Mouse (Mus musculus): Measurements from ENCODE around the gene Tnip1. TPM values are rescaled to one million over a fixed set of nuclear protein-coding genes. Genes with fewer than 3 reads are reported as not detected.

The Tnip1 gene
- polyA plus RNA-seq (2014; fragmentation: Nextera tagmentation; extraction: Ambion mirVana), result 8.1 and 9.6 TPM in 2 replicates

DNA sequence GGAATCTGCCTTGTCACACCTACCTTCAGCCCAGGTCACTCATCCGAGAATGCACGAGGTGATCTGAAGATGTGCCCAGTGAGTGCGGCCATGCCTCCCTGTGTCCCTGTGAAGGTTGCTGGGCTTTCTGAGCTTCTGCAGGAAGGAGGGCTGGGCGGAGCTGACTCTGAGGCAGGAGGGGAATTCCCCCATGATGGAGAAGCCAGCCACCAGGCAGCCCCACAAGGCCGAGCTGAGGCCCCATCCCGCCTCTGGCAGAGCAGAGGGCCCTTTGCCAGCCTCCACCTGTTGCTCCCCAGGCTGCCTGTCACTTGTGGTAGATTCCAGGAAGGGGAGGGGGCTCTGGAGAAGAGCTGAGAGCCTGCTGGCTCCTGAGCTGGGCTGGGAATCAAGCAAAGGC is at the start of gene Tnip1:
Gene Tnip1, minus strand, starts transcription at position 108 of the 400 bp plus-strand sequence.
- Histone ChIP-seq H3K4me3 (ENCODE audit: low read depth, low read length) (no peak within 1 kb of the TSS), H3K9ac (ENCODE audit: low read length) (no peak within 1 kb of the TSS), H3K36me3 (ENCODE audit: control insufficient read depth, insufficient read depth, low read length) (no peaks in the 10 kb centered on the region), H3K9me3 (replicated peaks; ENCODE audit: control insufficient read depth, low read length) (no peaks in the 10 kb centered on the region), H3K4me1 (ENCODE audit: control insufficient read depth, insufficient read depth, low read length) (no peaks in the 10 kb centered on the region), H3K27me3 (replicated peaks; ENCODE audit: control insufficient read depth, insufficient read depth, low read length) (no peaks in the 10 kb centered on the region), H3K4me2 (ENCODE audit: low read length) (no peak within 1 kb of the TSS), H3K27ac (ENCODE audit: low read depth, low read length) (no peak within 1 kb of the TSS)
- ATAC-seq (no peak), DNase-seq (ENCODE audit: low spot score) (no peak)
- WGBS, result 43% methylated on average over 6 of the region's 6 CpGs

DNA sequence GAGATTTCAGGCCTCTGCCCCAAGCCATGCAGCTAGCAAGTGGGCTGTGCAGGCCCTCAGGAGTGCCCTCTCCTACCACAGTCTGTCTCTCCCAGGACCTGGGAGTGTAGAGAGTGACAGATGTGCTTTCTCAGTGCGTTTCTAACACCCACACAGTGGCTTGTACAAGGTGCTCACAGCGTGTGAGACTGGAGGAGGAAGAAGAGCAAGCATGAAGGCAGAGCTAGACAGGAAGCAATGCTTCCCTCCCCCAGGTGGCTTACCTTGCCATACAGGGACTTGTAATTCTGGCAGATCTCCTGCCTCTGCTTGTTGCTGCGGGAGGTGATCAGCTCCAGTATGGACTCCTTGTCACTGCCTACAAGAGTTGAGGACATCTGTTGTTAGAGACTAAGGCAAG is 48.7 kb upstream of the Tnip1 start:
- DNase-seq (ENCODE audit: low spot score) (no peak), ATAC-seq (no peak)
- no peak overlapping the region for H3K4me2 ChIP-seq (ENCODE audit: low read length)
- no peak overlapping the region for H3K4me3 ChIP-seq (ENCODE audit: low read depth, low read length)
- peaks cover 15% of the 10 kb centered on the region for H3K4me1 ChIP-seq (ENCODE audit: control insufficient read depth, insufficient read depth, low read length)
- no peak overlapping the region for H3K9ac ChIP-seq (ENCODE audit: low read length)
- no peaks in the 10 kb centered on the region for H3K27me3 ChIP-seq (replicated peaks; ENCODE audit: control insufficient read depth, insufficient read depth, low read length)
- no peak overlapping the region for H3K27ac ChIP-seq (ENCODE audit: low read depth, low read length)
- WGBS, result 90% methylated on average over 3 of the region's 3 CpGs
- H3K9me3 ChIP-seq (replicated peaks; ENCODE audit: control insufficient read depth, low read length), result no peaks in the 10 kb centered on the region
- H3K36me3 ChIP-seq (ENCODE audit: control insufficient read depth, insufficient read depth, low read length), result peaks cover 20% of the 10 kb centered on the region

GRCm38 (mm10) chr11:55008230-55008629 is 45.5 kb upstream of the Tnip1 start:
- no peaks in the 10 kb centered on the region for H3K27me3 ChIP-seq (replicated peaks; ENCODE audit: control insufficient read depth, insufficient read depth, low read length)
- DNase-seq (ENCODE audit: low spot score) (no peak), ATAC-seq (no peak)
- peaks cover 22% of the 10 kb centered on the region for H3K36me3 ChIP-seq (ENCODE audit: control insufficient read depth, insufficient read depth, low read length)
- no peaks in the 10 kb centered on the region for H3K4me1 ChIP-seq (ENCODE audit: control insufficient read depth, insufficient read depth, low read length)
- 87% methylated on average over 6 of the region's 6 CpGs for WGBS
- no peak overlapping the region for H3K4me2 ChIP-seq (ENCODE audit: low read length)
- no peak overlapping the region for H3K9ac ChIP-seq (ENCODE audit: low read length)
- no peak overlapping the region for H3K27ac ChIP-seq (ENCODE audit: low read depth, low read length)
- no peak overlapping the region for H3K4me3 ChIP-seq (ENCODE audit: low read depth, low read length)
- no peaks in the 10 kb centered on the region for H3K9me3 ChIP-seq (replicated peaks; ENCODE audit: control insufficient read depth, low read length)

GRCm38 (mm10) chr11:55005684-55006083 is 43.0 kb upstream of the Tnip1 start:
- Histone ChIP-seq H3K4me1 (ENCODE audit: control insufficient read depth, insufficient read depth, low read length) (no peaks in the 10 kb centered on the region), H3K4me3 (ENCODE audit: low read depth, low read length) (no peak overlapping the region), H3K27ac (ENCODE audit: low read depth, low read length) (no peak overlapping the region), H3K27me3 (replicated peaks; ENCODE audit: control insufficient read depth, insufficient read depth, low read length) (no peaks in the 10 kb centered on the region), H3K9ac (ENCODE audit: low read length) (no peak overlapping the region), H3K4me2 (ENCODE audit: low read length) (no peak overlapping the region), H3K9me3 (replicated peaks; ENCODE audit: control insufficient read depth, low read length) (no peaks in the 10 kb centered on the region), H3K36me3 (ENCODE audit: control insufficient read depth, insufficient read depth, low read length) (peaks cover 24% of the 10 kb centered on the region)
- DNase-seq (ENCODE audit: low spot score) (no peak), ATAC-seq (no peak)
- 78% methylated on average over 5 of the region's 5 CpGs for WGBS

DNA sequence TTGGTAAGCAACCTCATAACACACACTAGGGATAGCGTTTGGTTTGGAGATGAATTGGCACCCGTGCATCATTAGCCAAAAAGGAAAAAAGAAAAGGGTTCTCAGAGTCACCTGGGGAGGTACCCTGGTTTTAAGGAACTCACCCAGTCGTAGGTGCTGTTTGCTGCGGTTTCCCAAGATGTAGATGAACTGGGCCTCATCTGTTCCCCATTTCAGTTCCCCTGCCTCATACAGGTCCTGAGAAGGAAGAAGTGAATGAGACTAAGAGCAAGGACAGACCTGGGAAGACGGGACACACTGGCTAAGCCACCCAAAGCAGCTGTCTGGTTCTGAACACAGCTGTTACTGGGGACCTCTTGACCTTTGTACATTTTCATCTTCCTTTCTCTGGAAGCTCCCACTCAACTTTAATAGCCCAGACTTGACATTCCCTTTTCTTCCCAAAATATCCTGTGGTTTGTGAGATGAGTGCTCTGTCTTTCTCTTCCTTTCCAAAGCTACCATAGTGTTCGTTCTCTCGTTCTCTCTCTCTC is 42.3 kb upstream of the Tnip1 start:
- no peak overlapping the region for H3K27ac ChIP-seq (ENCODE audit: low read depth, low read length)

DNA sequence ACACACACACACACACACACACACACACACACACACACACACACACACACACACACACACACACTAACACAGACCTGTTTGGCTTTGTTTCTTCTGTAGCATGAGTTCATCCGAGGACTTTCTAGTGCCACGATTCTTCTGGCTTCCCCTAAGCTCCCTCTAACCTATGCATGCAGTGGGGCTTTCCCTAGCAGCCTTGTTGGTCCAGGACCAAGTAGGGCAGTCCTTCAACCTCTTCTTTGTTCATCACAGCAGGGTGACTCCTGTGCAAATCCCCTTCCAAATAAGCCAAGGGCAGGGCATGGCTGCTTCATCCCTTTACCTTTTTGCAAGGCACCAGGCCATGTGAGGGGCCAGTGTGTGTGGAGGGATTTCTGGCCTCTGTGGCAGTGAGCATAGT is 36.0 kb upstream of the Tnip1 start:
- no peak overlapping the region for H3K4me3 ChIP-seq (ENCODE audit: low read depth, low read length)
- no peak for DNase-seq (ENCODE audit: low spot score)
- ATAC-seq, result no peak
- H3K9me3 ChIP-seq (replicated peaks; ENCODE audit: control insufficient read depth, low read length), result no peaks in the 10 kb centered on the region
- H3K4me2 ChIP-seq (ENCODE audit: low read length), result no peak overlapping the region
- H3K4me1 ChIP-seq (ENCODE audit: control insufficient read depth, insufficient read depth, low read length), result no peaks in the 10 kb centered on the region
- H3K27ac ChIP-seq (ENCODE audit: low read depth, low read length), result no peak overlapping the region
- H3K36me3 ChIP-seq (ENCODE audit: control insufficient read depth, insufficient read depth, low read length), result peaks cover 6% of the 10 kb centered on the region; the same call in 1 of the 2 replicates
- H3K9ac ChIP-seq (ENCODE audit: low read length), result no peak overlapping the region
- WGBS, result 28% methylated on average over 2 of the region's 2 CpGs
- H3K27me3 ChIP-seq (replicated peaks; ENCODE audit: control insufficient read depth, insufficient read depth, low read length), result no peaks in the 10 kb centered on the region

More for the DNA sequence above, 42.3 kb upstream of the Tnip1 start:
- Histone ChIP-seq H3K4me3 (ENCODE audit: low read depth, low read length) (no peak overlapping the region), H3K36me3 (ENCODE audit: control insufficient read depth, insufficient read depth, low read length) (peaks cover 18% of the 10 kb centered on the region), H3K4me2 (ENCODE audit: low read length) (no peak overlapping the region), H3K4me1 (ENCODE audit: control insufficient read depth, insufficient read depth, low read length) (no peaks in the 10 kb centered on the region), H3K27me3 (replicated peaks; ENCODE audit: control insufficient read depth, insufficient read depth, low read length) (no peaks in the 10 kb centered on the region), H3K9ac (ENCODE audit: low read length) (no peak overlapping the region), H3K9me3 (replicated peaks; ENCODE audit: control insufficient read depth, low read length) (no peaks in the 10 kb centered on the region)
- WGBS, result 88% methylated on average over 7 of the region's 7 CpGs
- no peak for DNase-seq (ENCODE audit: low spot score)
- no peak for ATAC-seq

DNA sequence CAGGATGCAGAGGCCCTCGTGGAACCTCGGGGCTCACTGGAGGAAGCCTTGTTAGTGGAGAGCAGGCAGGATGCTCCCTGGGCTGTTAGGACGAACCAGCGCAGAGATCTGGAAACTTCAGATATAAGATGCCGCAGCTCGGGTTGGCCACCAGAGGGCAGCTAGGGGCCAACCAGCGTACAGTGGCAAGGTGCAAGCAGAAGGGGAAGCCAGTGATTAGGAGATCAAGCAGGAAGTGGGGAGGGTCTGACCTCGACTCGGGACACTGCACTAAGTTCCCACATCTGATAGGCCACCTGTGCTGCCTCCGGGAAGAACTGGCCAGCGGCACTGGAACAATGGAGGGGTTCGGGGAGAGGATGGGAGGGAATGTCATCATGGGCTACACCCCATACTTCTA is 35.6 kb upstream of the Tnip1 start:
- peak; percentile 80 for DNase-seq (ENCODE audit: low spot score)
- Histone ChIP-seq H3K4me3 (ENCODE audit: low read depth, low read length) (no peak overlapping the region), H3K9me3 (replicated peaks; ENCODE audit: control insufficient read depth, low read length) (no peaks in the 10 kb centered on the region), H3K36me3 (ENCODE audit: control insufficient read depth, insufficient read depth, low read length) (peaks cover 5% of the 10 kb centered on the region; the same call in 1 of the 2 replicates), H3K4me2 (ENCODE audit: low read length) (no peak overlapping the region), H3K4me1 (ENCODE audit: control insufficient read depth, insufficient read depth, low read length) (no peaks in the 10 kb centered on the region), H3K27ac (ENCODE audit: low read depth, low read length) (no peak overlapping the region), H3K27me3 (replicated peaks; ENCODE audit: control insufficient read depth, insufficient read depth, low read length) (no peaks in the 10 kb centered on the region), H3K9ac (ENCODE audit: low read length) (no peak overlapping the region)
- WGBS, result 2% methylated on average over 12 of the region's 12 CpGs
- ATAC-seq, result peak; percentile 80

DNA sequence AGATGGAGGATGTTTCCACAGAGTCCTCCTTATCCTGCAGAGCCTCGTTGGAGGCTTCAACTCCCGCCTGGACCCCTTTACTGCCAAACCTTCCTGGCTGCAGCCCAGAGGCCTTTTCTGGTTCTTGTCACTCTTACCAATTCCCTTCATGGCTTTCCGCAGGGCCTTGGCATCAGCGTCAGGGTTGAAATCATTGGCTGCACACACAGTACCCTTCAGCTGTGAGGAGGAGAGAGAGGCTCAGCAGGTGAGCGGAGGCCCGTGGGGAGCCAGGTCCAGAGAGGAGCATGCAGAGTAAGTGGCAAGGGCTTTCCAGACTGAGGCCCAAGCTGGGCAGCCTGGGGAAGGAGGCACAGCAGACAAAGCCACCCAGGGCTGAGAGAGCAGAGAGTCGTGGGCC is 33.5 kb upstream of the Tnip1 start:
- H3K9ac ChIP-seq (ENCODE audit: low read length), result no peak overlapping the region

GRCm38 (mm10) chr11:54989920-54990319 is 27.2 kb upstream of the Tnip1 start:
- Histone ChIP-seq H3K4me2 (ENCODE audit: low read length) (no peak overlapping the region), H3K9me3 (replicated peaks; ENCODE audit: control insufficient read depth, low read length) (no peaks in the 10 kb centered on the region), H3K27me3 (replicated peaks; ENCODE audit: control insufficient read depth, insufficient read depth, low read length) (no peaks in the 10 kb centered on the region), H3K27ac (ENCODE audit: low read depth, low read length) (no peak overlapping the region), H3K9ac (ENCODE audit: low read length) (no peak overlapping the region), H3K4me1 (ENCODE audit: control insufficient read depth, insufficient read depth, low read length) (no peaks in the 10 kb centered on the region), H3K36me3 (ENCODE audit: control insufficient read depth, insufficient read depth, low read length) (no peaks in the 10 kb centered on the region), H3K4me3 (ENCODE audit: low read depth, low read length) (no peak overlapping the region)
- no peak for ATAC-seq
- no peak for DNase-seq (ENCODE audit: low spot score)

More for the DNA sequence above, 33.5 kb upstream of the Tnip1 start:
- Histone ChIP-seq H3K4me3 (ENCODE audit: low read depth, low read length) (no peak overlapping the region), H3K4me1 (ENCODE audit: control insufficient read depth, insufficient read depth, low read length) (no peaks in the 10 kb centered on the region), H3K27me3 (replicated peaks; ENCODE audit: control insufficient read depth, insufficient read depth, low read length) (no peaks in the 10 kb centered on the region), H3K9me3 (replicated peaks; ENCODE audit: control insufficient read depth, low read length) (no peaks in the 10 kb centered on the region), H3K36me3 (ENCODE audit: control insufficient read depth, insufficient read depth, low read length) (peaks cover 3% of the 10 kb centered on the region; the same call in 1 of the 2 replicates), H3K4me2 (ENCODE audit: low read length) (no peak overlapping the region), H3K27ac (ENCODE audit: low read depth, low read length) (no peak overlapping the region)
- WGBS, result 50% methylated on average over 7 of the region's 7 CpGs
- ATAC-seq, result no peak
- no peak for DNase-seq (ENCODE audit: low spot score)

Data from forebrain, embryonic 14.5 days (tissue).